Mouse (Mus musculus) lung, adult 10 weeks (tissue): ENCODE results near the gene Zfp26. TPM values are rescaled to one million over a fixed set of nuclear protein-coding genes. Genes with fewer than 3 reads are reported as not detected.

Source experiments
- polyA plus RNA-seq: library from polyadenylated mRNA; stranded (reverse); fragments of 350-450 nt; fragmentation: Illumina TruSeq; extraction: RNeasy Lipid Tissue Mini Kit (QIAGEN cat#74804); gene quantifications from one replicate; pipeline ENCODE4 v1.2.3, GENCODE M21; 2014; ENCODE audit warnings: low read depth, low replicate concordance; ENCODE audit not compliant: insufficient read depth

The Zfp26 gene
- 2.0 TPM for polyA plus RNA-seq

GRCm38 (mm10) chr9:20459377-20460317, at the start of gene Zfp26:
Zfp26 (minus strand) TSS chr9:20460162.

GRCm38 (mm10) chr9:20492527-20493233, 32.7 kb upstream of the Zfp26 start, which contains the start of gene Zfp426:
Zfp426 (minus strand) TSS chr9:20492746.

GRCm38 (mm10) chr9:20384532-20385342, 75.2 kb downstream of the Zfp26 start, which contains the start of gene Zfp560:
Zfp560 (minus strand) TSS chr9:20385177.

Other genes with a start within 250 kb of the Zfp26 start
- gene Olfr871, start 248.0 kb downstream of the Zfp26 start, polyA plus RNA-seq: not detected
- gene Olfr872, start 223.0 kb downstream of the Zfp26 start, polyA plus RNA-seq: not detected
- not detected for gene Olfr39, start 177.8 kb downstream of the Zfp26 start, polyA plus RNA-seq
- not detected for gene Olfr873, start 161.6 kb downstream of the Zfp26 start, polyA plus RNA-seq
- not detected for gene Olfr18, start 124.1 kb downstream of the Zfp26 start, polyA plus RNA-seq
- 17.5 TPM for gene Zfp560, start 75.0 kb downstream of the Zfp26 start, polyA plus RNA-seq
- 8.7 TPM for gene Zfp426, start 32.6 kb upstream of the Zfp26 start, polyA plus RNA-seq
- 8.2 TPM for gene Zfp266, start 61.3 kb upstream of the Zfp26 start, polyA plus RNA-seq
- gene Zfp846, start 121.1 kb upstream of the Zfp26 start, polyA plus RNA-seq: 3.5 TPM
- gene Ubl5, start 182.7 kb upstream of the Zfp26 start, polyA plus RNA-seq: 615 TPM
- gene Fbxl12, start 184.6 kb upstream of the Zfp26 start, polyA plus RNA-seq: 13.3 TPM
- 15.8 TPM for gene Pin1, start 191.9 kb upstream of the Zfp26 start, polyA plus RNA-seq